Mouse (Mus musculus) MEL (cell line): ENCODE results near the gene Hist1h3a.

Experiments
- CHD2 ChIP-seq: IDR thresholded peaks from 2 replicates; pipeline ENCODE4 v1.6.1; 2011; ENCODE audit warnings: low read length, improper control_type of control experiment
- CTCF ChIP-seq, 3 experiments: IDR thresholded peaks in 2 of 3; conservative IDR thresholded peaks in 1 of 3; 2 replicates each; pipeline ENCODE4 v1.5.1; 2011 to 2012; ENCODE audit warnings: low read length in 3 of 3, low read depth in 2 of 3, mild to moderate bottlenecking in 2 of 3, improper control_type of control experiment in 1 of 3, inconsistent platforms in 1 of 3, mixed read lengths in 1 of 3, moderate library complexity in 1 of 3; ENCODE audit not compliant: control insufficient read depth in 1 of 3, insufficient read depth in 1 of 3, poor library complexity in 1 of 3, severe bottlenecking in 1 of 3
- E2F4 ChIP-seq: IDR thresholded peaks from 2 replicates; pipeline ENCODE4 v1.6.1; 2011; ENCODE audit warnings: low read depth, low read length, improper control_type of control experiment, borderline replicate concordance
- JUND ChIP-seq: IDR thresholded peaks from 2 replicates; pipeline ENCODE4 v1.6.1; 2011; ENCODE audit warnings: low read depth, mild to moderate bottlenecking, improper control_type of control experiment, low read length
- MAX ChIP-seq: IDR thresholded peaks from 2 replicates; pipeline ENCODE4 v1.6.1; 2011; ENCODE audit warnings: low read length, improper control_type of control experiment
- MXI1 ChIP-seq: IDR thresholded peaks from 2 replicates; pipeline ENCODE4 v1.6.1; 2011; ENCODE audit warnings: mild to moderate bottlenecking, low read depth, low read length, improper control_type of control experiment
- RAD21 ChIP-seq: IDR thresholded peaks from 2 replicates; pipeline ENCODE4 v1.6.1; 2011; ENCODE audit warnings: mild to moderate bottlenecking, low read depth, low read length, improper control_type of control experiment
- SMC3 ChIP-seq: IDR thresholded peaks from 2 replicates; pipeline ENCODE4 v1.6.1; 2011; ENCODE audit warnings: low read depth, low read length, improper control_type of control experiment
- TBP ChIP-seq: IDR thresholded peaks from 2 replicates; pipeline ENCODE4 v1.8.0; 2011; ENCODE audit warnings: low read depth, low read length, improper control_type of control experiment
- USF1 ChIP-seq: IDR thresholded peaks from 2 replicates; pipeline ENCODE4 v1.6.1; 2014; ENCODE audit warnings: low read depth, mild to moderate bottlenecking, inconsistent platforms, low read length, improper control_type of control experiment, moderate library complexity
- ZKSCAN1 ChIP-seq: IDR thresholded peaks from 2 replicates; pipeline ENCODE4 v1.6.1; 2012; ENCODE audit warnings: low read depth, mild to moderate bottlenecking, inconsistent platforms, low read length, improper control_type of control experiment, moderate library complexity
- ZMIZ1 ChIP-seq: IDR thresholded peaks from 2 replicates; pipeline ENCODE4 v1.6.1; 2012; ENCODE audit warnings: low read depth, mild to moderate bottlenecking, inconsistent platforms, low read length, improper control_type of control experiment, moderate library complexity

DNA sequence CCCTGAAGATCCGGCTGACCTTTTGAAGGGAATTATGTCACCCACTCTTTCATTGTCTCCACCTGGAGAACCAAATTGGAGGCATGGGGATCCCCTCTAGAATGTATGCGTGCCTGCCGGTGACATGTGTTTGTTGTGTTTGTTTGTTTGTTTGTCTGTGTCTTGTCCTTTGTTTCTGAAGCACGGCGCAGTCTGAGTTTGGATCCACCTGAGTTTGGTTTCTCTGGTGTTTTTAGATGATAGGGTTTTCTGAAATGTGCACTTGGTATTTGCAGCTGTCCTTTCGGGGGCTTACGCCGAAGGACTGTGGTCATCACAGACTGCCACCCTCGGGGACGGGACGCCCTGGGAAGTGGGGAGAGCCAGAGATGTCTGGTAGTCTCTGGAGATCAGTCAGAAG lies 45.0 kb downstream of the Hist1h3a start:
- TF ChIP-seq MXI1 (no peak), MAX (no peak), TBP (no peak), CTCF (IDR thresholded peaks at IDR 0.05 in 2 of 3, conservative IDR thresholded peaks at IDR 0.05 in 1 of 3; ENCODE audit: control insufficient read depth in 1 of 3, insufficient read depth in 1 of 3, low read depth in 2 of 3, low read length in 3 of 3, poor library complexity in 1 of 3, severe bottlenecking in 1 of 3) (no peak), JUND (no peak), ZMIZ1 (no peak), USF1 (no peak), SMC3 (no peak), RAD21 (no peak), CHD2 (no peak), ZKSCAN1 (no peak), E2F4 (no peak)
